Mouse (Mus musculus) lung, postnatal 25 days (tissue): Measurements from ENCODE around the gene Gpr3.

Experiments used
- DNase-seq: peaks from one replicate; pipeline ENCODE4 v3.0.0; 2022; ENCODE audit warnings: low spot score

Gpr3 gene

DNA sequence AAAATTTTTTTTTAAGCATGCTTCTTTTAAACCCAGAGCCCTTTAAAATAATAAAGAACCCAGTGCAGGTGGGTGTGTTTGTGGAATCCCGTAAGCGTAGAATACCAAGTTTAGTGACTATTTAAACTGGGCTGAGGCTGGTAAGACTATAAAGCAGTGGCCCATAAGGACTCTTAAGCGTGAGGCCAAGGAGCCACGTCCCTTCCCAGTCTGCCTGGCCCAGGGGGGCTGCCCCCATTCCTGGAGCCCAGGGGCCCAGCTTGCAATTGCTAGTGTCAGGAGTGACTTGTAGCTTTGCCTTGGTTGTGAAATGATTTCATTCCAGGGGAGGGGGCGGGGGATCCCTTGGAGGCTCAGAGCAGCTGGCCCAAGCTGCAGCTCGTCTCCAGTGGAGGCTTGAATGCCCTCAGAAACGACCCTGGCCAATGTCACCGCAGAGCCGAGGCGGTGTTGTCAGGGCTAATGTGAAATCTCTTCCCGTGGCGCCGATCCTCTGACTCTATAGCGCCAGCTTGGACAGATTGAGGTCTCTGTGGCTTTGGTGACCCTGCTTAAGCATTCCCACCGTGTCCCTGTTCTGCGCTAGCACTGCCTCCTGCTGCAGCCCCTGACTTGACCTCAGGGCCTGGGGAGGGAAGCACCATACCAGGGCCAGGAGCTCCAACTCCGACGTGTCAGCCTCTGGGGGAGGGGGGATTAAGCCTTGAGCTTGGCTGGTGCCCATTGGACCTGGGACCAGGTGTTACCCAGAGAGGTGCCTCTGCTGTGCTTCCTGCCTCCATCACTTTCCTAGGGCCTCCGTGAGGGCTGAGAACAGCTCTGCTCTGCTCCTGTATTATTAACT lies 13.8 kb downstream of the Gpr3 start:
- no peak for DNase-seq

DNA sequence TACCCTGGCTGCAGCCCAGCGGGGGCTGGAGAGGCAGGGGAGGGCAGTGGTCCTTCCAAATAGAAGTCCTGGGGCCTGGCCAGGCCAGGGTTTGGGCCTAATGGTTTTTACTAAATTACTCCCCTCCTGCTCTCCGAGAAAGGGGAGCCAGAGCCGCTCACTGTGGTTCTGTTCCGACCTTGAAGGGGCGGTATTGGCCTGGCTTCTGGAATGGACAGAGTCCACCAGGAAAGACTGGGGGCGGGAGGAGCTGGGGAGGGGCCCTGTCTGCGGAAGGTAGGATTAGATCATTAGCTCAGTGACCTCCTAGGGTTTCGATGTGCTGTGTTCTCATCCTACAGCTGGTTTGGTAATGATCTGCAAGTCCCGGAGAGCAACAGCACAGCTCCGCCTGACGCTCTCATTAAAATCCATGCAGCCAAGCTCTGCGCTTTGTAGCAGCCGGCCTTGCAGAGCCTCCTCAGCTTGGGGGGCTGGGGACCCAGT lies 14.5 kb downstream of the Gpr3 start:
- no peak for DNase-seq

DNA sequence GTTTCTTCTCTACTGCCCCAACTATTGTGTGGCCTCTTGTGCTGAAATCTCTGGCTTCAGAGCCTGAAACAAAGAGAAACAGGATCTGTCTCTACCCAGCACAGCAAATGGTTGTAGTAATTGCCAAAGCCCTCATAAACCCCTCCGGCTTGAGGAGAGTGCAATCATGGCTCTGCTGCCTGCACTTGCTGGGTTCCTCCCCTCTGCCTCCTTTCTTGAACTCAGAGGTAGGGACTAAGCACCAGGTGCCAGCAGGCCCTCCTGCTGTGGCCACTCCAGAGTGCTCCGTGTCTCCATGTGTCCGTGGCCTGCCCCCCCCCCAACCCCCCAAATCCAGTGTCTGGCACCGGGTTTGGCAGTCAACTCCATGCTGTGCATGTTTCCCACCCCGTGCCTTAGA lies 15.0 kb downstream of the Gpr3 start:
- no peak for DNase-seq

DNA sequence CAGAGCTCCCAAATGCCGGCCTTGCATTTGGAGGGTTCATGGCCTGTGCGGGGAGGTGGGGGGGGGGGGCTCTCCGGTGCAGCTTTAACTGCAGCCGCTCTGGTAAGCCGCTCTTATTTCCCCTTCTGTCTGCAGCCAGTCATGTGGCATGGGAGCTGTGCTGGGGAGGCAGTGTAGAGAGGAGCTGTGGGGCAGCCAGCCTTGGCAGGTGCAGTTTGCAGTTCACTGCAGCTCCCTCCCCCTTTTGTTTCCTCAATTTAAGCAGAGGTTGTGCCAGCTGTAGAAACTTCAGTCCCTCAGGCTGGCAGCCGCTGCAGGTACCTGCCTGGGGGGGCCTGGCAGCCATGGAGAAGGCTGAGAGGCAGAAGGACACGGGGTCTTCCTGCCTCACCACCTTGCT lies 15.5 kb downstream of the Gpr3 start:
- DNase-seq, result no peak

DNA sequence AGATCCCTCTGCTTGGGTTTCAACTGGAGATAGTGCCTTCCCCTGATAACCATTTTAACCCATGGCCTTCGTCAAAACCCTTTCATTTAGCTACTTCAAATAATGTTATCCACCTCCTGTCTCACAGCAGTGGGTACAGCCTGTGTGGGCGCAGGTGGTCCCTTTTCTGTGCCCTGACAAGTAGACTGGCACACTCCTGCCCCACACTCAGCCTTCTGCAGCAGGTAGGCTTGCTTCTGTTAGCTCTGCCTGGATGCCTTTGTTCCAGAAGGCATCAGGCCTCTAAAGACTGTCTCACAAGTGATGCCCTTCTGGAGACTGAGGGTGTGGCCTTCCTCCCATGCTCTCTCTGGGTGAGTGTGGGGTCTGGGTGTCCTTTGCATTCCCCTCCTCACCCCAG lies 16.2 kb downstream of the Gpr3 start:
- no peak for DNase-seq

DNA sequence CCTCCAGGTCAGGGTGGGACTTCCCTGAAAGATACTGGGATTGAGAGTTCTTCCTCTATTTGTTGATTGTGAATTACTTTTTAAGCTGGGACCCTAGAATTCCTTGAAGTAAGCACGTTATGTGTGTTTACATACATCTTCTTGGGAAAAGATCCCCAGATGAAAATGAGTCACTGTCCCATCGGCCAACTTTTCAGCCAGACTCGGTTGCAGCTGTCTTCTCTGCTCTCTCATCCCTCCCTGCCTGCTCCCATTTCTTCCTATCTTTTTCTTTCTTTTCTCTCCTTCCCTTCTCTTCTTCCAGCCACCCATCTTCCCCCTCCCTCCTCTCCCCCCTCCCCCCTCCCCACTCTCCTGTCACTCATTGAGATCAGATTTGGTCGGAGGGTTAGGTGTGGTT lies 17.3 kb downstream of the Gpr3 start:
- DNase-seq, result no peak

DNA sequence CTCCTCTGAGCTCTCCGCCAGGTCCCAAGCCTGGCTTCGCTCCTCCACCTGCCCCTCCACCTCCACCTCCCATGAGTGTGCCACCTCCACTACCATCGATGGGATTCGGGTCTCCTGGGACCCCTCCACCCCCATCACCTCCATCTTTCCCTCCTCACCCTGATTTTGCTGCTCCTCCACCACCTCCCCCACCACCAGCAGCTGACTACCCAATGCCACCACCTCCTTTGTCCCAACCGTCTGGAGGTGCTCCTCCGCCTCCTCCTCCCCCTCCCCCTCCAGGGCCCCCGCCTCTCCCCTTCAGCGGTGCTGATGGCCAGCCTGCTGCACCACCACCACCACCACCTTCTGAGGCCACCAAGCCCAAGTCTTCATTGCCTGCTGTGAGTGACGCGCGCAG lies 17.9 kb downstream of the Gpr3 start:
- no peak for DNase-seq

DNA sequence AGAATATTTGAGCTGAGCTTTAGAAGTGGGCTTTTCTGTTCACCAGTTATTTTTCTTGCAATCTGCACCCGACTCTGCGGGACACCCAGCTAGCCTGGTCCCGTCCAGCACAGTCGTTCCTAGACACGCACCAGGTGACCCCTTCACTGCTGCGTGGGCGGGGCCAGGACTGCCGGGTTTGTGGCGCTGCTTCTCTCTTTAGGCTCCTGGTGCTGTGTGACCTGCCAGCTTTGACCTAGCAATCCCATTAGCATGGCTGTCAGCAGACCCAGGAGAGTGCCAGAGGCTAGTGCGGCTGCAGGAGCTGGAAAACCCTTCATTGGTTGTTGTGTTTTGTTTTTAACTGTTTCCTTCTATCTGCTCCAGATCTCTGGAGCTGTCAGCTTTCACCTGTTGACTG lies 22.9 kb downstream of the Gpr3 start:
- DNase-seq, result no peak

DNA sequence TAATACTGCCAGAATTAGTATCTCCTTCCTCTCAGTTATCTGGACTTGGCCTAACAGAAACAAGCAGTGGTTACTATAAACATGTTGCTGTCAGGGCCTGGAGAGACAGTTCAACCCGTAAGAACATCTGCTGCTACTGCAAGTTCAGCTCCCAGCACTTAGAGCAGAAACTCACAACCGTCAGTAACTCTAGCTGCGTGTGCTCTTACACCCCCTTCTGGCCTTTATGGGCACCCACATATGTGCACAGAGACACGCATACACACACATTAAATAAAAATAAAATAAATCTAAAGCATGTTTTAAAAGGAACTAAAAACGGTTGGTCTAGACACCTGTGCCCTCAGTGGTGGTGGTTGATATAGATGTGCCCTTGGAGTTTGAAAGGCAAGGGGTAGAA lies 25.5 kb downstream of the Gpr3 start:
- no peak for DNase-seq

DNA sequence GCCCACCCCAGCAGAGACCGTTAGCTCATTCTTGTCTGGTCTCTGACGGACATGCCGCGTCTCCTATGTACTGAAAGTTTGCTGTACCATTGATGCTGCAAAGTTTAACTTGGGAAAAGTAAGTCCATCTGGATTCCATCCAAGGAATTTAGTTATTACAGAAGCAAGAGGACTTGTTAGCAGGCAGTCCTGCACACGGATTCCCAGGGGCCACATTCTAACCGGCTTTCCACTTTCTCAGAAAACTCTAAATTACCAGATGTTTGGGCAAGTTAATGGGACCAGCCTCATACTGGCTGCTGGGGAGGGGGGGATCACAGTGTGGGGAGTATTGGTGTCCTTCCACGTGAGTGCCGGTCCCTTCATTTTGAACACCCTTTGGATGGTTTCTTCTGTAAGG lies 26.4 kb downstream of the Gpr3 start:
- no peak for DNase-seq

DNA sequence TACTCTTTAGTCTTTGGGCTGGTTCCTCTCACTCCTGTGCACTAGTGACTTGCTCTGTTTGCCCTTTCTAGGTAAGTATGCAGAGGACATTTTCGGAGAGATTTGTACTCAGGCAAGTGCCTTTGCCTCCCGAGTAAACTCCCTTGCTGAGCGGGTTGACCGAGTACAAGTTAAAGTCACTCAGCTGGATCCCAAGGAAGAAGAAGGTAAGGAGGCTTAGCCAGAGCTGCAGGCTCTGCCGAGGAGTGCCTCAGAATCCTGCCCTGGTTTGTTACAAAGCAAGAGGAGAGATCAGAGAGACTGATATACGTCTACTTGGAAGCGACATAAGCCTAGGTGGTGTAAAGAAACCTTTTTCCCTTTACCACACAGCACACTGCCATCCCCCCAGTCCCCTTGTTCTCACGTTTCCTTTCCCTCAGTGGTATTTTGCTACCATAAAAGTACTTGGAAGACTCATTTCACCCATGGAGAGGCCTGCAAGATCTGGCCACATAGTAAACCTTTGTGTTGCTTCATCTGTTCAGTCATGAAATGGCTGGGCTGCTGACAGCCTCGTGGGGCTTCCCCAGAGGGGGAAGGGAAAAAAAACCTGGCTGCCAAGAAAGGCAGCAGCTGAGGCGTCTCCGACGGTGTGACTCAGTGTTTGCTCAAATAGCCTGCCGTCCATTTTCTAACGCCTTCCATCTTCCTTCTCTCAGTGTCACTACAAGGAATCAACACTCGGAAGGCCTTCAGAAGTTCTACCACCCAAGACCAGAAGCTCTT lies 27.3 kb downstream of the Gpr3 start:
- peak; percentile 73 for DNase-seq

DNA sequence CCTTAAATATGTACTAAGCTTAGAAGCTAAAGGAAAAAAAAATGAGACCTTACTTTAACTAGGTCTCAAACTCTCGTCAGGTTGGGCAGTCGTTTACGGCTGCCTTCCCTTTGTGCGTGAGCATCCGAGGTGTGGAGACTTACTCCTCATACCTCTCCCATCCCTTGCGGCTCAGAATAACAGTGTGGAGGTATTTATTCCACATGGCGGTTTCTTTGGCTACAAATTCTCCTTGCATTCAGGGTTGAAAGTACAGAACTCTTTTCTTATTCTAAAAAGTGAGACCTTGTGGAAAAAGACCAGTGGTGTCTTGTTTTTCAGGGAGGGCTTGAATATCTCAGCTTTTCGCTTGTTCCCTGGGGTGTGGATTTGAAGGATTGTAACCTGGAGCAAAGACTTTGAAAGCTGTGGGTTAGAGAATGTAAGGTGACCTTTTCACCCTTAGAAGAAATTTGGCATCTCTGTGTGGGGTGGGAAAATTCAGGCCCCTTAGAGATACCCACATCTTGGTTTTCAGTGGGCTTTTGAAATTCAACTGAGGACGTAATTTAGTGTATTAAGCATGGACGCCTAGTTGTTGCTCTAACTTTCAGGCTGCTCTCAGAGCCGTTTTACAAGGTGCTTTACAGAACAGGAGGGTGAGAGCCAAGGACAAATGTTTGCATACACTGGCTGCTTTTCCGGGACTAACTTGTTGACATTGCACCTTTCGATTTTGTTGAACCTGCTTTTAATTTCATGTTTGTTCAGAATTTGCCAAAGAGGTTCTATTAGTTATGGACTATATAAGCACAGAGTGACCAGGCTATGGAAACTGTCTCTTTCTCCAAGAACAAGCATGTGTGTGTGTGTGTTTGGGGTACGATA lies 28.1 kb downstream of the Gpr3 start:
- DNase-seq, result no peak

DNA sequence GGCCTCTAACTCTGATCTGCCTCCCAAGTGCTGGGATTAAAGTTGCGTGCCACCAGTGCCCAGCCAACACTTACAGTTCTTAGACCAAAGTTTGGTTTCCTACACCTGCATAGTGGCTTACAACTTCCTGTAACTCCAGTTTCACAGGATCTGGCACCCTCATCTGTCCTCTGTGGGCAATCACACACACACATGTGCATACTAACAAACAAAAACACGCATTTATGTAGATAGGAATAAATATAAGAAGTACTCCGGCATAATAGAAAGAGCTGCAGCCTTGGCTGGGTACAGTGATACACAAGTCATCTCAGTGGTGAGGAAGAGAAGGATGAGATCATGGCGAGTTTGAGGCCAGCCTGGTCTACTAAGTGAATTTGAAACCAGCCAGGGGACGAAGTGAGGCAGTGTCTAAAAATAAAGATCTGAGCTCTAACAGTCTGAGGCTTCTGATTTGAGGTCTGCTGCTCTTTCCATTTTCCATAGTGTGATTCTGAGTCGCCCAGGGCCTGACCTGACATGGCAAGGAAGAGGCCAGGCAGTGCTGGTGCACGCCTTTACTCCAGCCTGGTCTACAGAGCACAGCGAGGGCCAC lies 29.8 kb downstream of the Gpr3 start:
- no peak for DNase-seq

DNA sequence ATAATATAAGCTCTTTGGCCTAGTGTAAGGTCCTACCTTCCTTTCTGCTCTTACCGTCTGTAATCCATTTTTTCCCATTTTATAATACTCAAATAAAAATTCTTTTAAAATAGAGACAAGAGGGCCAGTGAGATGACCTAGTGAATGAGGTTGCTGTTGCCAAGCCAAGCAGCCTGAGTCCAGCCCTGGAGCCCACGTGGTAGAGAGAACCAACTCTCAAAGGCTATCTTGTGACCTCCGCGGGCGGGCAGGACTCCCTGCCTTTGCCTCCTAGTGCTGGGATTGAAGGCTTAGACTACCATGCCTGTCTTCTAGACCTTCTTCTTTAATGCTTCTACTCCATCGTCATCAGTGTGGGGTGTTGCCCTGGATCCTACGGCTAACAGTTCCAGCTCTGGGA lies 33.1 kb downstream of the Gpr3 start:
- DNase-seq, result no peak

DNA sequence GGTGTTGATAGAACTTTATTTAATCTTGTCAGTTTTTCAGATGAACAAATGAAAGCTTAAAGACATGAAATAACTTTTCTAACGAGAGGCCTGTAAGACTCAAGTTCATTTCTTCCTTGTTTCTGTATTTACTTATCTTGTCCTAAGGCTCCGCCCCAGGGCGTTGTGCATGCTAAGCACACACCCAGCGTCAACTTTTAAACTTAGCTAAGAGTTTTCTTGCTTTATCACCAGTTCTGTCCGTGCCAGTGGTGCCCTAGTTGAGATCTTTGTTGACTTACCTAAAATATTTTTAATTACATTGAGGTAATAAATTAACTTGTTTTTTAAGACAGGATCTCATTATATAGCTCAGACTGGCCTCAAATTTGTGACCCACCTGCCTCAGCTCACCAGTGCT lies 34.0 kb downstream of the Gpr3 start:
- no peak for DNase-seq

DNA sequence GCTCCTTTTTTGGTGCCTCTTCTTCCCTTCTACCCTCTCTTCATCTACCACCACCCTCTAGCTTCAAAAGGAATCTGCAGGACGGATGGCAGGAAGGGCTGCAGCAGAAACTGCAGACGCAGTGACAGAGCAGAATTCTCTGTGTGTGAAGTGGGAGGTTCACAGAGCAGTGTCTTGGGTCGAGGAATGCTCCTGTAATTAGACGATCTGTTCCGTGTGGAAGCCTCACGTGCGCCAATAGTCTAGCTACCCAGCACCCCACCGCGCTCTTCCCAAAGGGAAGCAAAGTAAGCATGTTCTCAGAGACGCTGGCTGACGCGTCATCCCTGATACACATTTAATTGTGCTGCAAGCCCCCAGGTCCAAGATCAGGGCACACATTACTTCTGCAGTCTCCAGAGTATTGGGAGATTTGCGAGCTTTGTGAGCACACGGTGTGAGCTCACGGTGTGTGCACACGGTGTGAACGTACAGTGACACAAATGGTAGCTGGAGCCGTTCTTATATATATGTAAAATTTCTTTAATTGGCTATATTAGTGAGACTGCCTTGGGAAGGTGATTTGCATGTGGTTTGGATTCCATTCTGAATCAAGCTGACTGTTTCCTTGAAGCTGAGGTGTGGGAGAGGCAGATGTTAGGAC lies 35.5 kb downstream of the Gpr3 start:
- DNase-seq, result no peak

DNA sequence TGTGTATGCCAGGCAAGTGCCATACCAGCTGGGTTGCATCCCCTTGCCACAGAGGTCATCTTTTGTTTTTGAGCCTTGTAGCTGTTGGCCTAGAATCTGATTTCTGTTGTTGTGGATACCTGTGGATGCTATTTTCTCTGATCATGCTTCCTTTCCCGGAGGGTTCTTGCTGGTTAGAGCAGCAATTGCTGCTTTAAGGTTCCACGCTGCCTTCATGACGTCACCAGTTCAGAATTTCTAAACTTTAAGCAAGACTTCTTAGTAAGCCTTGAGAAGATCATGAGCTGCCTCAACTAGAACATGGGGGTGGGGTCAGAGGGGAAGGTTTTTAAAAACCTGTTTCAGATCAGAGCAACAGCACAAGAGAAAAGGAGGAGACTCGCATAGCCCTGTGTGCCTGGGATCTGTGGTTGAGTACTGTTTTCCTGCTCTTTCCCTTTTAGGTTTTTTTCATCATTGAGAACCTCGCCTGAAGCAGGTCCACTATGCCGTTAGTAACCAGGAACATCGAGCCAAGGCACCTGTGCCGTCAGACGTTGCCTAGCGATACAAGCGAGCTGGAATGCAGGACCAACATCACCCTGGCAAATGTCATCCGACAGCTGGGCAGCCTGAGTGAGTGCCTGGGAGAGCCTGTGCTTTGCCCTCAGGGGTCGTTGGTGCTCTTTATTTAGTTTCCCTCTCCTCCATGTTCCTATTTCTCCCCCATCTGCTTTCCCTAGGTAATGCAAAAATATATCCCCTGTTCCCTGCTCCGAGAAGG lies 36.2 kb downstream of the Gpr3 start:
- no peak for DNase-seq

DNA sequence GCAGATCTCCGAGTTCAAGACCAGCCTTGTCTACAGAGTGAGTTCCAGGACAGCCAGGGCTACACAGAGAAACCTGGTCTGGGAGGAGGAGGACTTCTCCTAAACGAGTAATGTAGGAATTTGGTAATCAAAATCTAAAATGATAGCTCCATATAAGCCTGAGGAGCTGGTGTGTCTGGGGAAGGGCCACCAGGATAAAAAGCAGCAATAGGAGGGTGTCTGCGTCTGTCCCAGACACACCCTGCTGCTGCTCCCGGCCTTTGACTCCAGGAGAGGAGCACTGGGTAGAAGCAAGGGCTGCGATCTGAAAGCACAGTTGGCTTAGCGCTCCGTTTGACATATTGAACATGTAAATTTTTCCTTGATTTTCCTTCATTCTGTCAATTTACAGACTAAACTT lies 37.1 kb downstream of the Gpr3 start:
- DNase-seq, result no peak

DNA sequence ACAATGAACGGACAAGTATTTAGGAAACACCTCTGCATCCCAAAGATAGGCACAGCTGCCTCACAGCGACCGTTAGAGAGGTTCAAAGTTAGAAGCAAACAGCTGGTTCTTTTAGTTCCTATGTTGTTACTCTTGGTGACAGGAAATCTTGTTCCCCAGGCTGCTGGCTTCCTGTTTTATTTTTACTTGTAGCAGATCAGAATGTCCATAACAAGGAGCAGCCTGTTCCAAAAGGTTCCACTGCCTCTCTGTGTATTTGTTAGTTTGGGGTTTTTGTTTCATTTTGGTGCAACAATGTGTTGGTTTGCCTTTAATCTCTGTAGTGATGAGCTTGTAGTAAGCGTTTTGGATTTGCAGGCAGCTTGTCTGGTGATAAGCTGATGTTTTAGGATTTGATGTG lies 38.0 kb downstream of the Gpr3 start:
- peak; percentile 83 for DNase-seq

DNA sequence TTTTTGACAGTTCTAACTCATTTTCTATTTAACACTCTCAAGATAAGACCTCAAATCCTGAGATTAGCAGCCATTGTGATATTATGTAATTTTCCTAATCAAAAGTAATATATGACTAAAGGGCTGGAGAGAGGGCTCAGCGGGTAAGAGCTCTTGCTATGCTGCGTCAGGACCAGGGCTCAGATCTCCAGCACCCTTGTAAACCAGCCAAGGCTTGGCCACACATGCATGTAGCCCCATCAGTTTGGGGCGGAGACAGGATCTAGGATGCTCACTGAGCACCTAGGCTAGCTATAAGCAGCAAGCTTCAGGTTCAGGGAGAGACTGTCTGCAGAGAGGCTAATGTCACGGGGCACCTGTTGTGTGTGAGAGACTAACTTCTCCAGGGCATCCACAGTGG lies 39.9 kb downstream of the Gpr3 start:
- DNase-seq, result no peak

DNA sequence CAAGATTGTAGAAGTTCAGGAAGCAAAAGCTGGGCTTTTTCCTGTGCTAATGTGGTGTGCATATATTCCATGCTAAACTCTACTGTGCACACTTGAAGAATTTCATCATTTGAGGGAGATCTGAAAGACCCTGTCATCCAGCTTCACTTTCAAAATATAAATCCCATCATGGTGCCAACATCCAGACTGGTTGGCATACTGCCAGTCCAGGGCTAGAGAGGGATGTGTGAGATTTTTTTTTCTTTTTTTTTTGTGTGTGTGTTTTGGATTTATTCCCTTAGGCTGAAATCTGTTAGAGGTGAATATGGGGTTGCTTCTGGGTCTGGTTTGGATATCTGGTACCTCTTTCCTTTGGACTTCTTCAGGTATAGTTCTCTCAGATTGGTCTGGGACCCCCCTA lies 41.7 kb downstream of the Gpr3 start:
- DNase-seq, result peak; percentile 19
